Mouse (Mus musculus) layer of hippocampus, postnatal 14 days (tissue): ENCODE measurements at regions not wholly inside any gene's neighbourhood (a gene's known extent, or its start where the extent isn't known, plus 50 kb on each side); places are given as distances from the start of the nearest gene placed in this dataset.
"Not testable (repeated sequence)": the region's sequence is repeated elsewhere in the genome, so short reads cannot be mapped to it uniquely, and the experiment has no call there.

ENCODE experiments used
- DNase-seq, 2 experiments: peaks; one replicate each; pipeline ENCODE4 v3.0.0; 2021 to 2022; ENCODE audit warnings: low spot score in 2 of 2, mixed read lengths in 1 of 2

DNA sequence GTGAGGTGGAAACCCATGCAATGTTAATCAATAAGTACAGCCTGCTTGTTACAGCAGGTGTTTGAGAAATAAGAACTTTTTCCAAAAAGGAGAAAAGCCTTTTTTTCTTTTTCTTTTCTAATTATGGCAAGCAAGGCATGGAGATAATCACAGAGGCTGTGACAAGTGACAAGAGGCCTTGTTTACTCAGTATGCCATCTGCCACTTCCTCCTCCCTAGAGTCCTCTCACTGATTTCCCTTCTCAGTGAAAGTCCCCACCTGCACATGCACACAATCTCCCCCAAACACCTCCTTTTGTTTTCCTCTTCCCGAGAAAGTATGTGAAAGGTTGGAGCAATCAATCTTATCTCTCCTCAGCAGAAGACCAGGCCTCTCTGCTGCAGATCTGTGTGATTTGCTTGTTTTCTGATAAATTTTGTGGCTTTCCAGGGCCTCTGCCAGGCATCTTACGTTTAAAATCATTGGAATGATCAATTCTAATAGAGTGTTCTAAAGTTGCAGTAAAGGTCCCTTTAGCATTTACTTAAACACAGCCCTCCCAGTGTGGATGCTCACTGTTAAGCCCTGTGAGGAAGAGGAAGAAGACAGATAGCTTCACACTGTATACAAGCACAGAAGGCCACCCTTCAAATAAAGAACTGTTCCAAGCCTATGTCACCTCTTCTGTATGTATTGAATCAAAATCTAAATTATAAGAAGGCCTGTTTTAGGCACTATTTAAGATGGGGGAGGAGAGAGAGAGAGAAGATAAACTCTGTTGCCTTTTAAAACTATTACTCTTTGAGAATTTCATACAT lies 710.5 kb downstream of the Rapgef2 start:
- DNase-seq: no peak

- no peak for DNase-seq
Observed at GRCm38 (mm10) chr3:78574807-78575206, 711.5 kb downstream of the Rapgef2 start.

DNA sequence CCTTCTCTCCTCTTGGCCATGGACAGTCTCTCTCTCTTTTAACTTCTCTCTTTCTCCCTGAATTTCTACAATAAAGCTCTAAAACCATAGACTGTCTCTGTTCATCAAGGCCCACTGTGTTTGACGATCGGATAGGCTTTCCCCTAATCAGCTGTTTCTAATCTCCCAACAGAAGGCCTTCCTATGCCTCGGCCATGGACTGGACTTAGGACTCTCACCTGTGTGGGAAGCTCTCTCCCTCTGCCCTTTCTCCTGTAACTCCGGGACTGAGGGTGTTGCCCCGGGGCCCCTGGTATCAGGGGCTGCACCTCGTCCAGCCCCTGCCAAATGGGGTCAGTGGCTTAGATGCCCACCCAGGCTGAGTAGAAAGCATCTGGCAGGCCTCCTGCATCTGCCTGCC lies 713.0 kb downstream of the Rapgef2 start:
- no peak for DNase-seq

DNA sequence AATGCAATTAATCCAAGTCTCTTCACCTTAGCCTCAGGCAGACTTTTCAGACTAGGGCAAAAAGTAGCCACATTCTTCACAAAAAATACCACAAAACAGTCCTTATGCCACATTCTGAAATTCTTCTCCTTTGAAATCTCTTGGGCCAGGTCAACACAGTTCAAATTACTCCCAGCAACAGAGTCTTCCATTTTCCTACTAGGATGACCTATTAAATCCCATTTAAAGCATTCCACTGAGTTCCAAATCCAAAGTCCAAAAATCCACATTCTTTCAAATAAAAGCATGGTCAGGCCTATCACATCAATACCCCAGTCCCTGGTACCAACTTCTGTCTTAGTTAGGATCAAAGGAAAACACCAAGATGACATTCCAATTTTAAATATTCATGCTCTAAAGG lies 721.4 kb downstream of the Rapgef2 start:
- DNase-seq: not testable (repeated sequence)
